Mouse (Mus musculus): ENCODE data around the gene Pdia3. TPM values are rescaled to one million over a fixed set of nuclear protein-coding genes. Genes with fewer than 3 reads are reported as not detected.
"Not testable (repeated sequence)": the region's sequence is repeated elsewhere in the genome, so short reads cannot be mapped to it uniquely, and the experiment has no call there.

Gene Pdia3
- polyA plus RNA-seq, 1 experiment from 2014 or later: 685 TPM

DNA sequence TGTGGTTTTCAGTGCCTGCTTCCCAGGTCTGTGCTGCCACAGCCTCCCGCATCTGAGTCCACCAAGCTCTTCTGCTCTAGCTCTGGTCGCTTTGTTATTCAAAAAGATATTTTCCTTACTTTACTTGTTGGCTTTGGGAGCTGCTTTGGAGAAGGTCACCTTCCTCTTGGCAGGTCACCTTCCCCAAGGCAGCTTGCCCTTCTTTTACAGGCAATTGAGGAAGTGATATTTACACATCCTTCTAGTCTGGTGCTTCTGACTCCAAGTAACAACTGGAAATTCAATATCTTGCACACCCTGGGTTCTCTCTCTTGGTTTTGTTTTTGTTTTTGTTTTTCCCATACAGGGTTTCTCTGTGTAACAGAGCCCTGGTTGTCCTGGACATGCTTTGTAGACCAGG is 70.8 kb downstream of the Pdia3 start:
- not testable (repeated sequence) for H3K9ac ChIP-seq; H3K27ac ChIP-seq; H3K9me3 ChIP-seq; H3K4me3 ChIP-seq; H3K36me3 ChIP-seq; H3K4me1 ChIP-seq; H3K4me2 ChIP-seq; ATAC-seq (ENCODE audit: insufficient number of reproducible peaks, insufficient read depth, low FRiP score, low TSS enrichment, low read depth); H3K27me3 ChIP-seq
- WGBS: 72% methylated on average over 2 of the region's 2 CpGs

Small RNA genes within 50 kb of the gene (microRNA-seq; reads per million reads assigned to microRNA genes)
- not detected for gene Gm22953

Other genes starting within 250 kb of the Pdia3 start
- gene Tubgcp4, start 243.1 kb upstream of the Pdia3 start, polyA plus RNA-seq (2015; fragmentation: Nextera tagmentation; extraction: Ambion mirVana): 68.0 and 71.4 TPM in 2 replicates
- 11.1 and 11.9 TPM in 2 replicates for gene Zscan29, start 242.7 kb upstream of the Pdia3 start, polyA plus RNA-seq (2015; fragmentation: Nextera tagmentation; extraction: Ambion mirVana)
- 95.8 and 96.5 TPM in 2 replicates for gene Trp53bp1, start 142.4 kb upstream of the Pdia3 start, polyA plus RNA-seq (2015; fragmentation: Nextera tagmentation; extraction: Ambion mirVana)
- 4.3 and 4.8 TPM in 2 replicates for gene Map1a, start 124.2 kb upstream of the Pdia3 start, polyA plus RNA-seq (2015; fragmentation: Nextera tagmentation; extraction: Ambion mirVana)
- gene Ppip5k1, start 58.4 kb upstream of the Pdia3 start, polyA plus RNA-seq (2015; fragmentation: Nextera tagmentation; extraction: Ambion mirVana): 8.4 and 11.7 TPM in 2 replicates
- gene Ckmt1, start 56.1 kb upstream of the Pdia3 start, polyA plus RNA-seq (2015; fragmentation: Nextera tagmentation; extraction: Ambion mirVana): 12.9 and 19.7 TPM in 2 replicates
- not detected in 2 replicates for gene Strc, start 26.6 kb upstream of the Pdia3 start, polyA plus RNA-seq (2015; fragmentation: Nextera tagmentation; extraction: Ambion mirVana)
- gene Catsper2, start within 50 bp of the Pdia3 start, polyA plus RNA-seq (2015; fragmentation: Nextera tagmentation; extraction: Ambion mirVana): 3.3 and 3.8 TPM in 2 replicates
- gene Ell3, start 30.5 kb downstream of the Pdia3 start, polyA plus RNA-seq (2015; fragmentation: Nextera tagmentation; extraction: Ambion mirVana): 12.2 and 22.4 TPM in 2 replicates
- gene Serf2, start 35.4 kb downstream of the Pdia3 start, polyA plus RNA-seq (2015; fragmentation: Nextera tagmentation; extraction: Ambion mirVana): 552 and 638 TPM in 2 replicates
- gene Hypk, start 39.5 kb downstream of the Pdia3 start, polyA plus RNA-seq (2015; fragmentation: Nextera tagmentation; extraction: Ambion mirVana): 129 and 139 TPM in 2 replicates
- 0.55 and 0.65 TPM in 2 replicates for gene Serinc4, start 43.0 kb downstream of the Pdia3 start, polyA plus RNA-seq (2015; fragmentation: Nextera tagmentation; extraction: Ambion mirVana)
- gene Mfap1b, start 60.3 kb downstream of the Pdia3 start, polyA plus RNA-seq (2015; fragmentation: Nextera tagmentation; extraction: Ambion mirVana): 63.3 and 64.2 TPM in 2 replicates
- 31.4 and 39.4 TPM in 2 replicates for gene Mfap1a, start 92.9 kb downstream of the Pdia3 start, polyA plus RNA-seq (2015; fragmentation: Nextera tagmentation; extraction: Ambion mirVana)
- 7.6 and 8.9 TPM in 2 replicates for gene Wdr76, start 92.9 kb downstream of the Pdia3 start, polyA plus RNA-seq (2015; fragmentation: Nextera tagmentation; extraction: Ambion mirVana)

All from embryonic facial prominence, embryonic 13.5 days (tissue).